Mouse (Mus musculus): ENCODE results near the gene Frmd5. TPM values are rescaled to one million over a fixed set of nuclear protein-coding genes. Genes with fewer than 3 reads are reported as not detected.
A peak's percentile ranks its signal among the peaks of the same experiment; 100 is the strongest.

The Frmd5 gene
- polyA plus RNA-seq, 1 experiment from 2014 or later = 4.9 TPM

DNA sequence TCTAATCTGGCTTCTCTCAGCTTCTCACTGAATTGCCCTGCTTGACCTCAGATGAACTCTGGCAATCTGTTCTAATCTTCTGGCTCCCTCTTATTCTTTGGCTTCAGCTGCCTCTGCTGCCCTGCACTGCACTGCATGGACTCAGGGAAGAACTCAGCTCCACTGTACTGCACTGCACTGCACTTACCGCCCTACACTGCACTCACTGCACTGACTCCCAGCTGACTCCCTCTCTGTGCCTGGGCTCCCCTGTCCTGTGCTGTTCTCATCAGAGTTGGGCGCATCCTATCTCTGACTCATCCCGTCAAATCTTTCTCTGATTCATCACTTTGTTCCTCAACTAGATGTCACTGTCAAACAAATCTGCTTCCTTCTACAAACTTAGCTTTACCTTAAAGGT lies 124.5 kb downstream of the Frmd5 start:
- ATAC-seq (replicated peaks; ENCODE audit: insufficient number of reproducible peaks, low FRiP score, low TSS enrichment, low read depth) (no peak), DNase-seq (ENCODE audit: low spot score) (no peak)
- Histone ChIP-seq H3K36me3 (replicated peaks; ENCODE audit: control insufficient read depth, insufficient read depth, low read depth, low read length) (no peaks in the 10 kb centered on the region), H3K27ac (replicated peaks; ENCODE audit: low read depth, low read length) (no peak overlapping the region), H3K9ac (replicated peaks; ENCODE audit: low read length) (no peak overlapping the region), H3K4me1 (ENCODE audit: control insufficient read depth, insufficient read depth, low read length) (no peaks in the 10 kb centered on the region), H3K4me2 (ENCODE audit: low read depth, low read length) (no peak overlapping the region), H3K27me3 (ENCODE audit: control insufficient read depth, insufficient read depth, low read length) (no peaks in the 10 kb centered on the region), H3K9me3 (replicated peaks; ENCODE audit: control insufficient read depth, low read length) (no peaks in the 10 kb centered on the region), H3K4me3 (ENCODE audit: low read depth, low read length) (no peak overlapping the region)
- WGBS = 93% methylated on average over 3 of the region's 3 CpGs

DNA sequence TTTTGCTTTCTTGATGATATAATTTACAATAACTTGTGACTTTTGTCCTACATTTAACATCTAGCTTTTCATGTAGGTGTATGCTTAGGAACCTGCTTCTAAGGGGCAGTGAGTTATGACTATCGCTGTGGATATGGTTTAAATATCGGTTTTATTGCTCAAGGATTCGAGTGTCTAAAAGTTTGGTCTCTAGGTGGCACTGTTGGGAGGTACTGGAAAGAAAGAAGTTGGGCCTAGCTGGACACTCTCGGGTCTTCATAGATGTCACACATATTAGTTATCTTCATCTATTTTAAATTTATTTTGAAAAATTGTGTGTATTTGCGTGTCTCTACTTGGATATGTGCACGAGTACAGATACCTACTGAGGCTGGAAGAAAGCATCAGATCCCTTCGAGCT lies 127.2 kb downstream of the Frmd5 start:
- no peak overlapping the region for H3K27ac ChIP-seq (replicated peaks; ENCODE audit: low read depth, low read length)

GRCm38 (mm10) chr2:121677649-121677986 lies 129.3 kb downstream of the Frmd5 start:
- Histone ChIP-seq H3K4me1 (ENCODE audit: control insufficient read depth, insufficient read depth, low read length) (no peaks in the 10 kb centered on the region), H3K27ac (replicated peaks; ENCODE audit: low read depth, low read length) (no peak overlapping the region), H3K9ac (replicated peaks; ENCODE audit: low read length) (no peak overlapping the region), H3K4me2 (ENCODE audit: low read depth, low read length) (no peak overlapping the region), H3K9me3 (replicated peaks; ENCODE audit: control insufficient read depth, low read length) (no peaks in the 10 kb centered on the region), H3K36me3 (replicated peaks; ENCODE audit: control insufficient read depth, insufficient read depth, low read depth, low read length) (no peaks in the 10 kb centered on the region), H3K27me3 (ENCODE audit: control insufficient read depth, insufficient read depth, low read length) (no peaks in the 10 kb centered on the region), H3K4me3 (ENCODE audit: low read depth, low read length) (no peak overlapping the region)
- 80% methylated on average over 6 of the region's 6 CpGs for WGBS
- ATAC-seq (replicated peaks; ENCODE audit: insufficient number of reproducible peaks, low FRiP score, low TSS enrichment, low read depth) (no peak), DNase-seq (ENCODE audit: low spot score) (no peak)

More for the DNA sequence above, 127.2 kb downstream of the Frmd5 start:
- no peaks in the 10 kb centered on the region for H3K36me3 ChIP-seq (replicated peaks; ENCODE audit: control insufficient read depth, insufficient read depth, low read depth, low read length)
- no peak overlapping the region for H3K4me2 ChIP-seq (ENCODE audit: low read depth, low read length)
- 80% methylated on average over 7 of the region's 7 CpGs for WGBS
- no peaks in the 10 kb centered on the region for H3K27me3 ChIP-seq (ENCODE audit: control insufficient read depth, insufficient read depth, low read length)
- H3K9ac ChIP-seq (replicated peaks; ENCODE audit: low read length) = no peak overlapping the region
- DNase-seq (ENCODE audit: low spot score) (peak; percentile 39), ATAC-seq (replicated peaks; ENCODE audit: insufficient number of reproducible peaks, low FRiP score, low TSS enrichment, low read depth) (no peak)
- H3K4me1 ChIP-seq (ENCODE audit: control insufficient read depth, insufficient read depth, low read length) = no peaks in the 10 kb centered on the region
- no peak overlapping the region for H3K4me3 ChIP-seq (ENCODE audit: low read depth, low read length)
- no peaks in the 10 kb centered on the region for H3K9me3 ChIP-seq (replicated peaks; ENCODE audit: control insufficient read depth, low read length)

- Histone ChIP-seq H3K9ac (replicated peaks; ENCODE audit: low read length) (no peak overlapping the region), H3K4me1 (ENCODE audit: control insufficient read depth, insufficient read depth, low read length) (no peaks in the 10 kb centered on the region), H3K36me3 (replicated peaks; ENCODE audit: control insufficient read depth, insufficient read depth, low read depth, low read length) (no peaks in the 10 kb centered on the region), H3K27ac (replicated peaks; ENCODE audit: low read depth, low read length) (no peak overlapping the region), H3K27me3 (ENCODE audit: control insufficient read depth, insufficient read depth, low read length) (no peaks in the 10 kb centered on the region), H3K4me3 (ENCODE audit: low read depth, low read length) (no peak overlapping the region), H3K9me3 (replicated peaks; ENCODE audit: control insufficient read depth, low read length) (no peaks in the 10 kb centered on the region), H3K4me2 (ENCODE audit: low read depth, low read length) (no peak overlapping the region)
- ATAC-seq (replicated peaks; ENCODE audit: insufficient number of reproducible peaks, low FRiP score, low TSS enrichment, low read depth) (no peak), DNase-seq (ENCODE audit: low spot score) (no peak)
- 82% methylated on average over 6 of the region's 6 CpGs for WGBS
These were observed 129.8 kb downstream of the Frmd5 start for GRCm38 (mm10) chr2:121676951-121677648.

GRCm38 (mm10) chr2:121675895-121676294 lies 131.0 kb downstream of the Frmd5 start:
- Histone ChIP-seq H3K4me2 (ENCODE audit: low read depth, low read length) (no peak overlapping the region), H3K9me3 (replicated peaks; ENCODE audit: control insufficient read depth, low read length) (no peaks in the 10 kb centered on the region), H3K4me3 (ENCODE audit: low read depth, low read length) (no peak overlapping the region), H3K27ac (replicated peaks; ENCODE audit: low read depth, low read length) (no peak overlapping the region), H3K27me3 (ENCODE audit: control insufficient read depth, insufficient read depth, low read length) (no peaks in the 10 kb centered on the region), H3K4me1 (ENCODE audit: control insufficient read depth, insufficient read depth, low read length) (no peaks in the 10 kb centered on the region), H3K36me3 (replicated peaks; ENCODE audit: control insufficient read depth, insufficient read depth, low read depth, low read length) (no peaks in the 10 kb centered on the region), H3K9ac (replicated peaks; ENCODE audit: low read length) (no peak overlapping the region)
- no peak for DNase-seq (ENCODE audit: low spot score)
- 90% methylated on average over 5 of the region's 5 CpGs for WGBS
- no peak for ATAC-seq (replicated peaks; ENCODE audit: insufficient number of reproducible peaks, low FRiP score, low TSS enrichment, low read depth)

GRCm38 (mm10) chr2:121675136-121675535 lies 131.8 kb downstream of the Frmd5 start:
- H3K4me1 ChIP-seq (ENCODE audit: control insufficient read depth, insufficient read depth, low read length) = no peaks in the 10 kb centered on the region
- DNase-seq (ENCODE audit: low spot score) = no peak
- no peak for ATAC-seq (replicated peaks; ENCODE audit: insufficient number of reproducible peaks, low FRiP score, low TSS enrichment, low read depth)
- 75% methylated on average over 3 of the region's 3 CpGs for WGBS
- H3K4me2 ChIP-seq (ENCODE audit: low read depth, low read length) = no peak overlapping the region
- H3K9ac ChIP-seq (replicated peaks; ENCODE audit: low read length) = no peak overlapping the region
- no peaks in the 10 kb centered on the region for H3K27me3 ChIP-seq (ENCODE audit: control insufficient read depth, insufficient read depth, low read length)
- H3K9me3 ChIP-seq (replicated peaks; ENCODE audit: control insufficient read depth, low read length) = no peaks in the 10 kb centered on the region
- H3K27ac ChIP-seq (replicated peaks; ENCODE audit: low read depth, low read length) = no peak overlapping the region
- no peak overlapping the region for H3K4me3 ChIP-seq (ENCODE audit: low read depth, low read length)
- H3K36me3 ChIP-seq (replicated peaks; ENCODE audit: control insufficient read depth, insufficient read depth, low read depth, low read length) = no peaks in the 10 kb centered on the region

DNA sequence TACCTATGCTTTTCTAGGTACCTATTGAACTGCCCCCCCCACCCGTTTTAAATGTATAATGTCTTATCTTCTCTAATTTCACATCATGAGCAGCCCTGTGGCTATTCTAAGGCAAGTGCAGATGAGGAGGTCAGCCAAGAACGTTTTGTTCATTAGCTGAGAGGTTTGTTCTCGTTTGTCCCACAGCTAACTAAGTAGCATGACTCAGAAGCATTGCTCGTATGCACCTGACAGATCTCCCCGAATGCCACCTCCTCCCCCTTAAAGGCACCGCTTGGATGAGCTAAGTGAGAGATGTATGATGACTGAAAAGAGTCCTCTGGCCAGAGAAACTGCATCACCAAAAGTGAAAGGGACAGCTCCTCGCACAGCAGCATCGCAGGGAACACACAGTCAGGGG lies 132.7 kb downstream of the Frmd5 start:
- H3K9ac ChIP-seq (replicated peaks; ENCODE audit: low read length) = no peak overlapping the region
- WGBS = 69% methylated on average over 8 of the region's 8 CpGs
- H3K4me1 ChIP-seq (ENCODE audit: control insufficient read depth, insufficient read depth, low read length) = no peaks in the 10 kb centered on the region
- no peak overlapping the region for H3K4me2 ChIP-seq (ENCODE audit: low read depth, low read length)
- no peaks in the 10 kb centered on the region for H3K27me3 ChIP-seq (ENCODE audit: control insufficient read depth, insufficient read depth, low read length)
- no peak overlapping the region for H3K4me3 ChIP-seq (ENCODE audit: low read depth, low read length)
- no peaks in the 10 kb centered on the region for H3K9me3 ChIP-seq (replicated peaks; ENCODE audit: control insufficient read depth, low read length)
- no peak overlapping the region for H3K27ac ChIP-seq (replicated peaks; ENCODE audit: low read depth, low read length)
- DNase-seq (ENCODE audit: low spot score) = no peak
- no peaks in the 10 kb centered on the region for H3K36me3 ChIP-seq (replicated peaks; ENCODE audit: control insufficient read depth, insufficient read depth, low read depth, low read length)
- ATAC-seq (replicated peaks; ENCODE audit: insufficient number of reproducible peaks, low FRiP score, low TSS enrichment, low read depth) = no peak

GRCm38 (mm10) chr2:121669846-121670245 lies 137.0 kb downstream of the Frmd5 start:
- Histone ChIP-seq H3K27me3 (ENCODE audit: control insufficient read depth, insufficient read depth, low read length) (no peaks in the 10 kb centered on the region), H3K9me3 (replicated peaks; ENCODE audit: control insufficient read depth, low read length) (no peaks in the 10 kb centered on the region), H3K9ac (replicated peaks; ENCODE audit: low read length) (no peak overlapping the region), H3K4me2 (ENCODE audit: low read depth, low read length) (no peak overlapping the region), H3K27ac (replicated peaks; ENCODE audit: low read depth, low read length) (no peak overlapping the region), H3K4me1 (ENCODE audit: control insufficient read depth, insufficient read depth, low read length) (no peaks in the 10 kb centered on the region), H3K4me3 (ENCODE audit: low read depth, low read length) (no peak overlapping the region), H3K36me3 (replicated peaks; ENCODE audit: control insufficient read depth, insufficient read depth, low read depth, low read length) (no peaks in the 10 kb centered on the region)
- DNase-seq (ENCODE audit: low spot score) (no peak), ATAC-seq (replicated peaks; ENCODE audit: insufficient number of reproducible peaks, low FRiP score, low TSS enrichment, low read depth) (no peak)
- WGBS = 81% methylated on average over 6 of the region's 6 CpGs
